Mouse (Mus musculus) T-cell, adult 2 months (primary cell): ENCODE data around the gene Lrmda.

Experiments used
- DNase-seq: peaks from one replicate; pipeline ENCODE4 v3.0.0; 2022; ENCODE audit warnings: low spot score

The Lrmda gene

DNA sequence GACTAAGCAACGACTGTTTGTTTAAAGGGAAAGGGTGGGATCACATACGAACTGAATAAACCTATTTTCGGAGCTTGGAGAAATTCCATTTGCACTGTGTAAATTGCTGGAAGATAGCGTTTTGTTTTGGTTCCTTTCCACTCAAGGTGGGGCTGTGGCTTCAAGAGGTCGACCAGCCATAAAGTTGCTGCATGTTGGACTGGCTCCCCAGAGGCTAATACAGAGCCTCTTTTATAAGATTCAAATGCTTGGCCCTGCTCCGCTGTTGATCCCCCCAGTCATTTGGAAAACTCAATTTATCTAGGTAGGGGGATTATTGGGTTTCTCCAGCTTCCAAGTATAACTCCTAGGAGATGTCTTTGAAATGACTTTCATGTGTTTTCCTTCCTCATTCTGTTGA lies 137.5 kb downstream of the Lrmda start:
- no peak for DNase-seq

GRCm38 (mm10) chr14:22161416-22161815 lies 141.9 kb downstream of the Lrmda start:
- DNase-seq: no peak

DNA sequence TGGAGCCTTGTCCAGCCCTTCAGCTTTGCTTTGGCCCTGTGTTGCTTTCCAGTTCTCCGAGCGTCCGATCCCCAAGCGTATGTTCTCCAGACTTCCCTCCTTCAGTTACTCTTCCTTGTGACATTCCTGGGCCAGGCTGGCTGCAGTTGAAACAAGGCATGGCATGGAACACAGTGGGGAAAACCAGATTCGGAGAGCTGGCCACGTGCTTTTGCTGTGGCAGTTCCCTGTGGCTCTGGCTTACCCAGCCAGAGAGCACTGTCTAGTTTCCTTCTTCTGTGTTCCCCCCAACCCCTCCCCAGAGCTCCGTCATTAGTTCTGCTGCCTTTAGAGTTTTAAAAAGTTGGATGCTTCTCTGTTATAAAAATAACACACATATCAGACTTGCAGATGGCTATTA lies 147.8 kb downstream of the Lrmda start:
- no peak for DNase-seq

- no peak for DNase-seq
Observed at GRCm38 (mm10) chr14:22168077-22168794, 148.7 kb downstream of the Lrmda start.

DNA sequence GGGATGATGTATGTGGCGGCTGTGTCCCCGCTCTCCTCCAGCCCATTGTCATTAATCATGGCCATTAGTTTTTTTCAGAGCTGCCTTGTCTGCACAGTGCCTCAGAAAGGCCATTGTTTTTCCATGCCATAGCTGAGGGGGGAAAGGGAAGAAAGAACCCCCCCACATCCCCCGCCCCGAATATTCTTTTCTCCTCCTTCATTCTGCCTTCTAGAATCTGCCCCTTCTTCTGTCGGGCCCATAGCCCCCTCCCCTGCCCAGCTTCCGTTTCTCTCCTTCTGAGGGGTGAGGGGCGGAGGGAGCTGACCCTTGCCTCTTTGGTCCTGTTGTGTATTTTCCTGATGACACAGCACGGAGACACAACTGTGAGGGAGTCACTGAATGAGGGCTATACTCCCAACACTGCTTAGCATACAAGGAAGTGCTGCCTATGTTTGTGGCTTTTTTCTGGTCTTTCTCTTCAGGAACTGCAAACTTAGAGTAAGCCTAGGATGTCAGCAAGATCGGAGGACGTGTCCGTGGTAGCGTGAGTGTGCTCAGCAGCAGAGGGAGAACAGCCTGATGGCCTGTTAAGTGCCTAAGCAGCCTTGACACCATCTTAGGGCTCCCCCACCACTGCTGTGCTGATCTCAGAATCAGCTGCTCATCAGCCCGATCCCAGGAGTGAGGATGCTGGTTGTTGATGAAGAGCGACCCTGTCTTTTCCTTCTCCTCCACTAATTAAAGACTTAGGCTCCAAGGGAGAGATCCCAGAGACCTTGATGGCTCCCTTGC lies 149.5 kb downstream of the Lrmda start:
- DNase-seq: no peak

DNA sequence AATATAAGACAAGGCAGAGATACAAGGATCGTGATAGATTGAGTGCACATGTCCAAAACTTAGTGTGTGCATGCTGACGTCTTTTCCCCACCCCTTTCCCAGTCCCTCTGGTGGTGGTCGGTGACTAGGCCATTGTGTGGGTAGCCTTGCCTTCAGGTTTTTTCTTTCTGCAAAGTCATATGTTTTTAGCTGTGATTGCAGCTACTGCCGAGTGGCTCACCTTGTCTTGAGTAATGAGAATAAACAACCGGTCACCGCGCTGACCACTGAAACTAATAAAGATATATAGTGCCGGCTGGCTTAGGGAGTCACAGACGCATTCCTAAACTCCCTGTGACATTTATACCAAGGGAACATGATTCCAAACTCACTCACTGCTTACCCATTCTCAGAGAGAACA lies 155.2 kb downstream of the Lrmda start:
- no peak for DNase-seq

- no peak for DNase-seq
Observed at GRCm38 (mm10) chr14:22179761-22180160, 160.2 kb downstream of the Lrmda start.

- no peak for DNase-seq
Observed at GRCm38 (mm10) chr14:22181508-22181907, 162.0 kb downstream of the Lrmda start.

DNA sequence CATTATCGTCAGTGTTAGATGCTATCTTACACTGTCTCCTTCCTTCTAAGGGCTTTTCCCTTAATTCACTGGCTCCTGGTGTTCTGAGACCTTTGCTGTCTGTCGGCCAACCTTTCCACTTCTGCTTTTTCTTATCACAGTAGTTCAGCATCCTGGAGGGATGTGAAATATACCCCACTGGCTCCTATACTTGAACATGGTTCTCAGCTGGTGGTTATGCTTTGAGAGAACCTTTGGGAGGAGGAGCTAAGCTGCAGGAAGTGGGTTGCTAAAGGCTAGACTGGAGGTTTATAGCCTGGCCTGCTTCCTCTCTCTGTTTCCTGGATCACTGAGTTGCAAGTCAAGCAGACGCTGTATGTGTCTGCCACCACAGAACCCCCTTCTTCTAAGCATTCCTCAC lies 163.7 kb downstream of the Lrmda start:
- peak; percentile 35 for DNase-seq

DNA sequence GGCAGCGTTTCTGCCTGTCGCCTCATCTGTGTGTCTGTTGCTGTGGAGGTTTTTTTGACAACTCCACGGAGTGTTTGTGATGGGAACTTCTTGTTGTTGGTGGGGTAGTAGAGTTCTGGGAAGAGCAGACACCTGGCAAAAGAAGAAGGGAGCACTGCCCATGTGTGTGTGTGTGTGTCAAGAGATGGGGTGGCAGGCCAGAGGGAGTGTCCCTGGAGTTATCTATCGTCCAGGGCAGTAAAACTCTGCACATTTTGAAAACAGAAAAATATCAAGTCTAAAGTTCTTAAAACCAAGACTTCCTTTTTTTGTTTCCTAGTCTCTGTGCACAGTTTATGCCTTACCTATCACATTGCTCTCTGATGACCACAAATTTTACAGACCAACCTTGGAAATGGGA lies 165.9 kb downstream of the Lrmda start:
- DNase-seq: no peak

DNA sequence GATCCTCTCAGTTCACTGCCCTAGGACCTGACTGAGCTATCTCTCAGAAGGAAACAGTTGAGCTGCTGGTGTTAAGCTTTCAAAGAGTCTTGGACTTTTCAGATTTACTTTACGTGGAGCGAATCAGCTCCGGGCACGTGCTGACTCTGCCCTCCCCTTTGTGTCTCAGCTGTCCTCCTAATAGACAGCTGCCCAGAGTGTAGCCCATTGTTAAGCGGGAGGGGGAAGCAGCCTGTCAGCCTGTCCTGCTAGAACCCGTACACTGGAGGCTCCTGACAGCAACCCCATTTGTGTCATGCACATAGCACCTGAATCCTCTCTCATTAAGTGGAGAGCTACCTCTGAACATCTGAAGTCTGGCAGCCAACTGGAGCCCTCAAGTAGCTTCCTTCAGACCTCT lies 170.6 kb downstream of the Lrmda start:
- DNase-seq: no peak

- DNase-seq: no peak
Observed at GRCm38 (mm10) chr14:22192185-22192584, 172.7 kb downstream of the Lrmda start.

DNA sequence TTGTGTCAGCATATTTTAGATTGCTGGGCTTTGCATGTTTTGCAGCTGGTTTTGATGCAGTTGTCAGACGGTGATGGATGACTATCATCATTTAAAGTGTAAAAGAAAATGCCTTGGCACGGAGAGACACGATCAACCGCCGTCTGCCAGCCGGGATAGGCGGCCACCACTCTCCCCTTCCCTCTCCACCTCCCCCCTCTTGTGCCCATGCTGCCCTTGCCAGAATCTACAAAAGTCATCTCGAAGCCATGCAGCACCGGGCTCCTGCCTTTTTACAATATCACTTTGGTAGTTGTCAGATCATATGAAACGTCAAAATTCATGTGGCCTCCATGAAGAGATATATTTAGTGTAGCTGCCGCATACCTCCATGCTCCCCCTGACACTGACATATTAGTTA lies 178.5 kb downstream of the Lrmda start:
- DNase-seq: no peak

DNA sequence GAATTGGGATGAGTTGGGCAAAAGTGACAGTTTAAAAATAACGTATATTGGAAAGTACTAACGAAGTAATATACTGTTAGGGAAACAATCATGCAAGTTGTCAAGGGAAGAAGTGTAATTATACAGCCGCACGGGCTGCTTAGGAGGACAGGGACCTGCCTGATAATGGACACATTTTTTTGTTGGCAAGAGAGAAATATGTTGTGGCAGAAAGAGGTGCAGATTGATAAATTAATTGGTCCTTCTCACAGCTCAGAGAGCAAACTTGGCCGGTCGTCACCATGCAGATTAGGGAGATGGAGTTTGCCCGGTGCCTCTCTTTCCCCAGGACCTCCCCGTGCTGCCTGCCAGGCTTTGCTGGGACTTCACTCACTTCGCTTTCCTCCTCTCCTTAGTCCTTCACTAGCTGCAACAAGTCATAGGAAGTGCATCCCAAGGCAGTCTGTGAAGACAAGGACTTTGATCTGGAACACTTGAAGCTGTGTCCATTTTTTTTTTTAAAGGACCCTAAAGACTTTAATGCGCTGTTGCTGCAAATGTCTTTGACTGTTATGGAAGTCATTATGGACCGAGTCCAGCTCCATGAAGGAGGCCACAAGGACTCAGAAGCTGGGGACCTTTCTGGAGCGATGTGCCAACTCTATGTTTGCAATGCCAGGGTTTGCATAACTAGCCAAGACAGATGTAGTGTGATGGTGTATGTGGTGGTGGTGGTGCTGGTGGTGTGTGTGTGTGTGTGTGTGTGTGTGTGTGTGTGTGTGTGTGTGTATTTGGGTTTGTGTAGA lies 179.3 kb downstream of the Lrmda start:
- no peak for DNase-seq

GRCm38 (mm10) chr14:22201667-22202066 lies 182.2 kb downstream of the Lrmda start:
- no peak for DNase-seq

DNA sequence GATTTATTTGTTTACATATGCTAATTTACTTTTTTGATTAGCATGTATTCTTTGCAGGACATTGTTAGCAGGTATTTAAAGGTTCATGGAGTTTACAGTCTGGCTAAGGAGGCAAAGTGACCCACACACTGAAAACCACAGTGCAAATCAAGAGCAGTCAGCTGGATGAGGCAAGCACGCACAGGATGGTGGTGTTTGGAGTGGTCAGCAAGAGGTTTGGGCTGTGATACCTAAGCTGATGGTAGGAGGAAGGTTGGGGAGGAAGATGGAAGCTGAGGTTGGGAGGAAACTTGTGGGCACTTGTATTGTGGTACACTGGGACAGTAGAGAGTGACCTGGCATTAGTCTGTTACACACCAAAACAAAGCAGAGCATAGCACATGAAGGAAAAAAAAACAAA lies 191.1 kb downstream of the Lrmda start:
- DNase-seq: no peak

DNA sequence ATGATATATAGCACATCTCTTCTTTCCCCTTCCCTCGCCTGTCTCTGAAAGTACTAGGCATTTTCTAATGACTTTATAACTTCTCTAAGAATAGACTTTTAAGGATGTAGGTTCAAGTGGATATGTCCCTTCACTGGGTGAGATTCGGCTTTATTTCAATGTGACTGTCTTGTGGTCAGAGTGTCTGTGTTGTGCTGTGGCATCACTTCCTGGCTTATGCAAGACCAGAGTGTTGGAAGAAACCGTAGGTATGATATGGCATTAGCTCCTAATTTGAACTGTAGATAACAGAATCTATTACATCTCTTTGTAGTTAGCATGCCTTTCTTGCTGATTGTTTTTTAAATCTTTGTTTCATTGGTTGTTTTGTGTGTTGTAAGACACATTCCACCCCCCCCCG lies 198.7 kb downstream of the Lrmda start:
- no peak for DNase-seq

DNA sequence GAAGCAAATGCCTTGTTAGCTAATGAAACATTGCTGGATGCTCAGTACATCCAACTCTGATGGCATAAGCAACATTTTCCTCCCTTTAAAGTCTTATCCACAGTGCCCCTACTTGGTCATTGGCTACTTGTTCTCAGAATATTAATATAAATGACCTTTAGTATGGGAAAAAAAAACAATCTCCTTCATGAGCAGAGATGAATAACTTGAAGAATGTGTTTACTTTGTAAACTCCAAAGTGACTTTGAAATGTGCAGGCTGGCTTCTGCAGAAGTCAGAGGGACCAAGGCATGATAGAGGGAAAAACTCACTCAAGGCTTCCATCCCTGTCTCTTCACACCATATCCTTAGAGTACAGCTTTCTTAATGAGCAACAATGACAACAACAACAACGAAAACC lies 202.5 kb downstream of the Lrmda start:
- DNase-seq: no peak

DNA sequence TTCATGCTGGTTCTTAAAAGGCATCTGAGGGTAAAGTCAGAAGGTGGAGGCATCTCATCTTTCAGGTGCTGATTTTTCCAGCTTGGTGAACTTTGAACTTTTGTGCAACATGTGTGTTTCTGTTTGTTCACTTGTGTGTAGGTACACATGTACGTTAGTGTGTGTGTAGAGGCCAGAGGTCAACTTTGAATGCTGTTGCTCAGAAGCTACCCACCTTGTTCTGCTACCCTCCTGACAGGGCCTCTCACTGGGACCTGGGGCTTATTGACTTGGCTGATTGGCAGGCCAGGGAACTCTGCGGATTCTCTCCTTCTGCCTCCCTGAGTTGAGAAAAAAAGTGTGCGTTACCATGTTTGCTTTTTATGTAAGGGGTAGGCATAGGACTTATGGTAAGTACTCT lies 203.1 kb downstream of the Lrmda start:
- DNase-seq: no peak

- no peak for DNase-seq
Observed at GRCm38 (mm10) chr14:22226205-22226604, 206.7 kb downstream of the Lrmda start.

DNA sequence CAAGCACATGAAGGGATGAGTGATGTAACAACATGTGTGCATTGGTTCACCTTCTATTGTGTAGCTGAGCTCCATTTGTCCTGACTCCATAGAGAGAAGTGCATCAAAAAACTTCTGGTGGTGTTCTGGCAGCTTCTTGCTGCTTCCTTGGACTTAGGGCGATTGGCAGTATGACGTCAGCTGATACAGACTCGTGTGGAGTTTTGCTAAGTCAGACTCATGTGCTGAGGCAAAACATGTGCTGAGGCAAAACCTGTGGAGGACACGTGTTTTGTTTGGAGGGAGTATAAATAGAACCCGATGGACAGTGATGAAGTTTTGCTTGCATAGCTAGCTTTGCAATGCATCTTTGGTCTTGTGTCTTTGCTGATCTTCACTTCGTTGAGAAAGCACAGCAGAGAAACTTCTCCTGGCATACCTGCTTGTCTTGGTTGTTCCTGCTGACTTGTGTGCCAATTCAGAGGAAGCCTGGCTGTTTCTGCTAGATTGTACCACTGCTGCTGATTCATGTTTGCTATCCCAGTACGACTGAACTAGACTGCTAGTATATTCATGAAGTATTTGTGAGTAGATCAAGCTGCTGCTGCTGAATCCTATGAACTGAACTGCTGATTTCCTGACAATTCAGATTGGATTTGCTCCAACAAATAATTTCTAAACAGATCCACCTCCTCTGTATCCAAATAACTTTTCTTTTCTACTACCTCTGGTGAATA lies 208.9 kb downstream of the Lrmda start:
- no peak for DNase-seq

DNA sequence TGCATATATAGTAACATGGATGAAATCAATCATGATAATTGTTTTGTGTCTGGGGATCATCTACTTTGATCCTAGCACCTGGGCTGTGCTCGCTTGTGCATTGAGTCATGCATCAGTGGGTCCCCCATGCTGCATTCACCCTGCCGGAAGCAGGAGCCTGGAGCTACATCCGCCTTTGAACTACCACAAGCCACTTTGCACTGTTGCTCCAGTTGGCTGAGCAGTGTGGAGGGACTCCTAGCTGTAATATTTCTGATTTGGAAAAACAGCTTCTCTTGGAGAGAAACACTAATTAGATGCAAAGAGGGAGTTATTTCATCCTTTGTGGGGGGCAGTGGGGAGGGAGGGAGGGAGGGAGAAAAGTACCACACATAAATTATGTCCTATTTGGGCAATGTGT lies 220.8 kb downstream of the Lrmda start:
- DNase-seq: no peak
